Mouse (Mus musculus) cerebellum, postnatal 36 days (tissue): ENCODE measurements around the gene Dnajb7.

Source experiments
- DNase-seq, 2 experiments: peaks; one replicate each; pipeline ENCODE4 v3.0.0; 2021 to 2022; ENCODE audit warnings: mixed read lengths in 2 of 2

Dnajb7 gene

GRCm38 (mm10) chr15:81364271-81364670 is 43.8 kb downstream of the Dnajb7 start:
- no peak for DNase-seq

- no peak for DNase-seq
These were observed 45.6 kb downstream of the Dnajb7 start for GRCm38 (mm10) chr15:81362501-81362900.

GRCm38 (mm10) chr15:81361417-81362015 is 46.6 kb downstream of the Dnajb7 start:
- no peak for DNase-seq

GRCm38 (mm10) chr15:81361022-81361404 is 47.1 kb downstream of the Dnajb7 start:
- no peak for DNase-seq

- DNase-seq: peak; percentile 89 to 90
These were observed 47.6 kb downstream of the Dnajb7 start, which contains the start of gene Slc25a17 for GRCm38 (mm10) chr15:81360345-81361021. Gene Slc25a17 (minus strand): TSS chr15:81360812.

- no peak for DNase-seq
These were observed 48.7 kb downstream of the Dnajb7 start for GRCm38 (mm10) chr15:81359421-81359820.

- no peak for DNase-seq
These were observed 49.2 kb downstream of the Dnajb7 start for GRCm38 (mm10) chr15:81358943-81359342.

GRCm38 (mm10) chr15:81356946-81357345 is 51.2 kb downstream of the Dnajb7 start:
- DNase-seq: no peak
